In the genomic region with DNA sequence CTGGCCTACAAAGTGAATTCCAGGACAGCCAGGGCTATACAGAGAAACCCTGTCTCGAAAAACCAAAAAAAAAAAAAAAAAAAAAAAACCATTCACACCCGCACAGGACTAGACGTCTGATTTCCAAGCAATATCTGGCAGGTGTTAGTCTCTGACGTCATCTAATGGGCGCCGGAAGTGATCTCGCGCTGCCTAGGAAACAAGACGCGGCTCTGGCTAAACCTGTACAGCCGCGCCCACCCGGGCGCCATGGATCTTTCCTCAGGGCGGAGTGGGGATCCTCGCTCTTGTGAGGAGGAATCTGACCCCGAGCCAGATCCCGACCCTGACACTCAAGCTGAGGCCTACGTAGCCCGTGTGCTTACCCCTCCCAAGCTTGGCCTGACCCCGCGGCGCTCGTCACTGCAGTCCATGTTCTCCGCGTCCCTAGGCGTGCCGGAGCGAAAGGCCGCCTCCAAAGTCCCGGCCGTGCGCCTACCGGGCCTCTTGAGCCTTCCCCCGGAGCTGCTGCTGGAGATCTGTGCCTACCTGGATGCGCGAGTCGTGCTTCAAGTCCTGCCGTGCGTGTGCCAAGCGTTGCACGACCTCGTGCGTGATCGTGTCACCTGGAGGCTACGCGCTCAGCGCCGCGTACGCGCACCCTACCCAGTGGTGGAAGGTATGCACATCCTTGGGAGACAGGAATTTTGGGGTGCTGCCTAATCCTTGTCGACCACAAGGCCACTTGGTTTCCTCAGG, we compare ENCODE assay signal across 8 mouse cellular contexts. TPM values are rescaled to one million over a fixed set of nuclear protein-coding genes. Genes with fewer than 3 reads are reported as not detected.
DNase-seq lines count a peak whose midpoint lies in the region; ATAC-seq lines count a peak whose summit lies in the region.

A gene (plus strand): TSS at position 177 of the 738 bp plus-strand sequence.

- peak within 1 kb of the TSS; percentile 80 for H3K27ac ChIP-seq in hindbrain, embryonic 10.5 days

- peaks cover 21% of the 10 kb centered on the region for H3K4me1 ChIP-seq in hindbrain, embryonic 10.5 days (replicated peaks)

- no peaks in the 10 kb centered on the region for H3K27me3 ChIP-seq in hindbrain, embryonic 10.5 days (ENCODE audit: insufficient read depth, poor library complexity, severe bottlenecking)

- peaks cover 49% of the 10 kb centered on the region for H3K36me3 ChIP-seq in hindbrain, embryonic 10.5 days

- H3K4me3 ChIP-seq in hindbrain, embryonic 10.5 days = peak within 1 kb of the TSS; percentile 93

- peak; percentile 52 for DNase-seq in MEL-GATA-1-ER (ENCODE audit: extremely low read depth, low read depth)
- peak; percentile 83 for DNase-seq in cerebellum, adult 8-10 months
- peak; percentile 92 for DNase-seq in hindbrain, embryonic 10.5 days (ENCODE audit: low spot score)
- peak; percentile 88 to 89 for DNase-seq in layer of hippocampus, postnatal 10 days (ENCODE audit: low spot score in 2 of 2)
- peak; percentile 94 for DNase-seq in lung, postnatal 10 days
- peak; percentile 82 for DNase-seq in ovary, postnatal 36 days (ENCODE audit: low spot score)
- DNase-seq in thymus, postnatal 25 days = peak; percentile 84

- no peaks in the 10 kb centered on the region for H3K9me3 ChIP-seq in hindbrain, embryonic 10.5 days

- ATAC-seq in frontal cortex, adult (ENCODE audit: low TSS enrichment) = peak; percentile 84

- under 1% methylated on average over 53 of the region's 53 CpGs for WGBS in hindbrain, embryonic 10.5 days

RNA-seq across cellular contexts. Expression of the gene that starts here (rescaled TPM):
- 28.0 and 33.4 TPM in 2 replicates for polyA plus RNA-seq in hindbrain, embryonic 10.5 days (2016; fragmentation: Nextera tagmentation; extraction: Ambion mirVana)
- 10 to 100 TPM; 55.4 to 64.6 TPM for total RNA-seq in layer of hippocampus, postnatal 10 days (2021)

Comparison
In these comparisons a context has a peak if more than half of its experiments do, and no peak if none do; other contexts are left out.
1. Peak in every context shown above with its lines: DNase-seq, ATAC-seq, H3K4me3 ChIP-seq and H3K27ac ChIP-seq.